Mouse (Mus musculus) embryo, embryonic 11.5 days (tissue): ENCODE measurements at regions not wholly inside any gene's neighbourhood (a gene's known extent, or its start where the extent isn't known, plus 50 kb on each side); places are given as distances from the start of the nearest gene placed in this dataset.
A peak's percentile ranks its signal among the peaks of the same experiment; 100 is the strongest.

ENCODE experiments used
- DNase-seq: peaks from one replicate; pipeline ENCODE4 v3.0.0-alpha.2; 2012; ENCODE audit warnings: low read depth, low spot score

DNA sequence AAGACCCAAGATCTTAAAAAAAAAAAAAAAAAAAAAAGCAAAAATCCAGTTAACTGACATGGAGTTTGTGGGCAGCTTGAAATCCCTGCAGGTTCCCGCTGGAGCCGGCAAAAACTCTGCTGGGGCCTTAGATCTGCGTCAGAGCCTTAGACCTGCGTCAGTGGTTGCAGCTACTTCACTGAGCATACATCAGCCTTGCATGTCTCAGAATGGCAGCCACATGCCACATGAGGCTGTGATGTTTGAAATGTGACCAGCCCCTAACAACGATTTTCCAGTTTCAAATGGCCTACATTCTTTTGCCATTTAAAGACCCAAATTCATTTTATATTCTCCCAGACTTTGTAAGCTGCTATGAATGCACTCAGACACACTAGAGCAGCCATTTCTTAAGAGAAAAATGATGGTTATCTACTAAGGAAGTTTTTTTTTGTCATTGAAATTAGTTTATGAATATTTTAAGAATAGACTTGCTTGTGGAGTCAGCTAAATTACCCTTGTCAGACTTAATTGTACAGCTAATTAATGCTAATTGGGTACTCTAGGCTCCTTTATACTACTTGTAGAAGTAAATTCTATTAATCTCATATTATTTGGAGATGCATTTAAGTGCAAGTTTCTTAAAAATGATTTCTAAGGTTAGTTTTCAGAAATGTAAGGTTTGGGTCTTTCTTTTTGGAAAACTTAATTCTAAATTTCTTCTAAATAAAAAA is 70.8 kb downstream of the Toporsl start:
- no peak for DNase-seq

DNA sequence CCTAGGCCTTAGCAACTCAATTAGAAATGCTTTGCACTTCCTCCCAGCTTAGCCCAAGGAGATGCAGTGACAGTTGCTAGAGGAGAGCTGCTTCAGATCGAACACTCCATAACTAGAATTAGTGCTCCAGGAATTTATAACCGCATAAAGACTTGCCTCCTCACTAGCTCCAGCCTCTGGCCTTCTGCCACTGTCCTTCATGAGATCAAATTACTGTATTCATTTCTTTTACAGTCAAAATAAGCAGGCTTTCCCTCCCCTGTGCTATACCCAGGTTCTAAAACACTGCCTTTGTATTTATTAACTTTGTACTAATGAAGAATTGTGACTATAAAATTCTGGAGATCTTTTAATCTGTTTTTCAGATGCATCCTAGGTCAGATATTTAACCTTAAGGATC is 104.8 kb upstream of the Olfr275 start:
- no peak for DNase-seq

DNA sequence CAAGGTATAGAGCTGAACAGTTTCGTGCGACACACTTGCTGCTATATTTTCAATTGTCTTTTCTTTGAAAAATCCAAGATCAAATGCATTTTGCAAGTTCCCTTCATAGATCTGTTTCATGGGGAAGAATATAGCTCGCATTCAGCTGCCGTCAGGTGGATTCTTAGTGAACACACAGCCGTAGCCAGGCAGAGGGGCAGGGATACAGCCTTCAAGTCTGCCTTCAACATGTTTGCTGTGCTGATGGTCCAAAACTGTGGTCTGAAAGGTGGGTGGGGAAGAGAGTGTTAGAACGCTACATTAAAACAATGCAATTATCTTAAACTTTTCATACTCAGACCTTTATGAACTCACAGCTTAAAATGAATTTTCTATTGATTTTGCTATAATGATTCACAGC is 88.2 kb upstream of the Olfr275 start:
- DNase-seq, result no peak

DNA sequence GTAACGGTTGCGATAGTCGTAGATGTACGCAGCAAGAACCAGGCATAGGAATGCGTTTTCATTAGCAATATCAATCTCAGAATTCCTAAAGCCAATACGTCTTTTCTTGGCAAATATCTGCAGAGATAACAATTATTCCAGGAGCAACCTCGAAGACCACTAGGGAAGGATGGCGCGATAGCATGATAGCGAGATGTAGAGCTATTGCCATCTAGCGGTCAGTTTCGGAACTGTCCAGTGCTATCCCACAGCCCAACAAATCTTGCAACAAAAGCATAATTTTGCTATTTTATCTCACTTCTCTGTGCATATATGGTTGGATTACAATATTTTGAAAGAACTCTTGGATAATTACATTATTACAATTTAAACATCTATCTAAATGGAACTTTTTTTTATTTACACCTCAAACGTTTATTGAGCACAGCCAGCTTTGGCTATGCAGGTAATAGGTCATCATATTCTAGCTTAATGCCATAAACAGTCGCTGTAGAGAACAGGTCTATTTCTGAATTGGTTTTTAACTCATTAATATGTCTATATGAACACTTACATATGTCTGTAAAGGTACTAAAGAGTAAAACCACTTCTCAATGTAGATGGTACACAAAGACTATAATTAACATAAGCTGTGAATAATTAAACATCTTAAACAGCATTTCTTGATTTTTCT is 87.6 kb upstream of the Olfr275 start:
- DNase-seq, result peak; percentile 52

DNA sequence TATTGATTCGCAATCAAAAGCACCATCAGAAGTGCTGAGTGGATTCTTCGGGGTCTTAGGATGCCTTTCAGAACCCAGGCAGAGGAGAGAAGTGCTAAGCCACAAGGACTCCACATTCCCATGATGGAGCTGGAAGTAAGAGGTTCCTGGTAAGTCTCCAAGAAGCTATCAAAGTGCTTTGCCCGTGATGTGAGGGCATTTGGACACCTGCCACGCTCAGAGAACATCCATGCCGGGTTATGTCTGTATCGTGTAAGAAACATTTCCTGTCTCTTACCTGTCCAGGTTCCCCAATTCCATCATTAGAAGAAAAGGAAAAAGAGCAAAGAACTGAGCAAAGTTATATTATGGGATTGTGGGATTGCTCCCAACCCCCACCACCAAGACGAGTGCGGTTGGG is 81.3 kb upstream of the Olfr275 start:
- no peak for DNase-seq

DNA sequence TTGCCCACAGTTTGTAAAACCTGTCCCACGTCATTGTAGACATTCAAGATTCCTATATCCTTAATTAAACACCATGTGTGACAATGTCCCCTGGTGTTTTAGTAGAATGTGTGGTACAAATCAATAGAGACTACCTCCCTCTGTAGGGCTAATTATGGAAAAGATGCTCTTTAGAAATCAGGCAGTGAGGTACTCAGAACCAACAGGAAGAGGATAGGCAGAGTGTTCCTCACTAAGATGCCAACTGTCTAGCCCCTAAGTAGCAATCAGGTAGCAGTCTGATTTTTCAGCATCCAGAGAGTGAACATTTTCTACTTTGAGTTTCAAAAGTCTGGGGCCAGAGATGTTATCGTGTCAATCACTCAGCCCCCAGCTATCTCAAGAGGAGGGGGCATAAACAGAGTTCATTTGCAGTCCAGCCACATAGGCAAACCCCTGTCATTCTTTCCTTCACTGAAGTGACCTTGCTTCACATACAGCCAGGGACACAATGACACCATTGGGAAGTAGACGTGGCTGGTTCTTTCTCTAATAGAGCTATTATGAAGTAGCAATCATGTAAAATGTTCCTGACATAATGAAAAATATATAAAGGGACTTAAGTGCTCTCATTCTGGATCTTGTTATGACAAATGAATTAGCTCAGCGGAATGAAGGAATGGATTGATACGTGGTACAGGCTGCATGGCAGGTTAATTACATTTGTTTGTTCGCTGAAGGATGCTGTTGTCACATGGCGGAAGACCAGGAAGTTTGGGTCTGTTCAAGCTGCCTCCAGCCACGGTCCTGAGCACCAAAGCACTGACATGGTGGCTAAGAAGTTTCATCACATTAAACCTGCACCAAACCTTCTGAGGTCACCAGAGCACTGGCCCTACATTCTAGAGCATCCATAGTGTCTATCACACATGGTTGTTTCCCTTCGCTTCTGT is 74.6 kb upstream of the Olfr275 start:
- no peak for DNase-seq

DNA sequence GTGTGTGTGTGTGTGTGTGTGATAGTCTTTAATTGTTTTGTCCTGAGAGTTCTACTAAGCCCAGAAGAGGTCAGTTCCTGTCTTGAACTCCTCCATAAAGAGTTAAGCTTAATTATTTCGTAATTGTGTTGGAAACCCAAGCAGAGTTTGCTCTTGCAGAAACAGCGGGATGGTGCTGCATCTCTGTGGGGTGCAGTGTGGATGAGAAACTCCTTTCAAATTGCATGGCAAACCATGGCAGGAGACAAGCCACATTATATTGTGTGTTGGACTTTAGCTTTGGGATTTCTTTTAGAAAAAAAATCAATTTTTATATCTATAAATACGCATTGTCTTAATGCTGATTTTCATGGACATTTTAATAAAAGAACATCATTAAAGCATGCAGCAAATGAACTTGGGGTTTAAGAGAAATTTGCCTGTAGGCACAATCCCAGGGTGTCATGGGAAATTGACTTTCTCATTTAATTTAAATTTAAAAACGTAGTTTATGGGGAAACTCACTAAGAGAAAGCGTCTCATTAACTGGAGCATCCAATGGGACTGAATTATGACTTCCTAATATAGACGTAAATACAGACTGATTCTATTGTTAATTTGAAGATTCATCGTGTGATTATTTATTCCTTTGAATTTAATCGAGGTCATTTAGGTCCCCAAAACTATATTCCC is 61.4 kb upstream of the Olfr275 start:
- no peak for DNase-seq
